Comparison of ENCODE assay signal across 9 mouse cellular contexts in genomic region chr11:118007460-118008143, GRCm38 (mm10). TPM values are rescaled to one million over a fixed set of nuclear protein-coding genes. Genes with fewer than 3 reads are reported as not detected.
DNase-seq lines count a peak whose midpoint lies in the region; ATAC-seq and TF ChIP-seq lines count a peak whose summit lies in the region.
"Had no signal": no experiment of that assay in that cellular context is flagged by ENCODE, and none has a peak within 500 bp of the region (broad histone marks: within the 10 kb centered on the region; RNA-seq: fewer than 3 reads in every experiment).

No protein-coding gene starts in this region.

- no peak overlapping the region for H3K9ac ChIP-seq in heart, postnatal 0 days (replicated peaks; ENCODE audit: low read depth, low read length)
- H3K9ac ChIP-seq: neural tube, embryonic 15.5 days had no signal

- 63% methylated on average over 8 of the region's 8 CpGs for WGBS in heart, postnatal 0 days

- H3K9me3 ChIP-seq in heart, postnatal 0 days (replicated peaks; ENCODE audit: control insufficient read depth, low read length): no peaks in the 10 kb centered on the region
- H3K9me3 ChIP-seq: neural tube, embryonic 15.5 days had no signal

- H3K27me3 ChIP-seq in heart, postnatal 0 days (ENCODE audit: control insufficient read depth, insufficient read depth, low read length): no peaks in the 10 kb centered on the region
- H3K27me3 ChIP-seq: neural tube, embryonic 15.5 days had no signal

- H3K4me2 ChIP-seq in heart, postnatal 0 days (ENCODE audit: low read depth, low read length): no peak overlapping the region
- H3K4me2 ChIP-seq: neural tube, embryonic 15.5 days had no signal

- peaks cover 31% of the 10 kb centered on the region; the same call in 1 of the 2 replicates for H3K4me1 ChIP-seq in heart, postnatal 0 days (ENCODE audit: control insufficient read depth, insufficient read depth)

- intact Hi-C loops in heart, postnatal 14 days (cut with DNase I): no loop called here

- peaks cover 43% of the 10 kb centered on the region for H3K36me3 ChIP-seq in heart, postnatal 0 days (replicated peaks; ENCODE audit: control insufficient read depth, insufficient read depth, low read length)

- no peak for DNase-seq in heart, postnatal 0 days (ENCODE audit: low spot score)
- DNase-seq in heart, postnatal 14 days: no peak
- DNase-seq in ES-CJ7 (ENCODE audit: low read depth, low spot score): peak; percentile 93
- DNase-seq in fat pad, adult 2 months (ENCODE audit: extremely low read depth, low read depth, low spot score): peak; percentile 87
- peak; percentile 55 for DNase-seq in lung, postnatal 25 days (ENCODE audit: low spot score)
- DNase-seq in cerebellum, postnatal 36 days: no peak
- no peak for DNase-seq in frontal cortex, adult 2 months (ENCODE audit: extremely low spot score in 1 of 2, low spot score in 1 of 2)
- DNase-seq in ovary, postnatal 10 days (ENCODE audit: low spot score): no peak

- ATAC-seq in heart, postnatal 0 days (ENCODE audit: insufficient read depth, low read depth): peak; percentile 13; the same call in 1 of the 2 replicates

- no peak for TF ChIP-seq EP300 in heart, postnatal 0 days (IDR thresholded peaks at IDR 0.05; ENCODE audit: low read depth)

- H3K27ac ChIP-seq in heart, postnatal 0 days (ENCODE audit: low read depth): peak overlapping the region; percentile 56; the same call in 1 of the 2 replicates
- H3K27ac ChIP-seq: neural tube, embryonic 15.5 days had no signal

- H3K4me3 ChIP-seq in heart, postnatal 0 days (ENCODE audit: low read depth, low read length): no peak overlapping the region
- H3K4me3 ChIP-seq: neural tube, embryonic 15.5 days had no signal

- no peak for TF ChIP-seq CTCF in heart, postnatal 0 days (IDR thresholded peaks at IDR 0.05; ENCODE audit: low read depth)

RNA-seq across cellular contexts. Expression of gene Pgs1, which starts 21.5 kb away (rescaled TPM):
- 27.2 and 33.0 TPM in 2 replicates for total RNA-seq in heart, postnatal 0 days (2014; rRNA removed; ENCODE audit: low replicate concordance)
- polyA plus RNA-seq in heart, postnatal 0 days (2015; fragmentation: Nextera tagmentation; extraction: Ambion mirVana): 20.3 and 21.8 TPM in 2 replicates
- total RNA-seq in heart, postnatal 14 days (2021): 10 to 100 TPM; 20.5 to 22.3 TPM
- 69.6 and 74.3 TPM in 2 replicates for polyA plus RNA-seq in frontal cortex, adult 2 months (2012; rRNA removed)

RNA-seq across cellular contexts. Expression of gene Socs3, which starts 37.8 kb away (rescaled TPM):
- total RNA-seq in heart, postnatal 0 days (2014; rRNA removed; ENCODE audit: low replicate concordance): 5.7 and 13.1 TPM in 2 replicates
- polyA plus RNA-seq in heart, postnatal 0 days (2015; fragmentation: Nextera tagmentation; extraction: Ambion mirVana): 4.0 and 5.1 TPM in 2 replicates
- 1 to 10 TPM; 4.1 to 5.1 TPM for total RNA-seq in heart, postnatal 14 days (2021)
- 4.5 and 5.8 TPM in 2 replicates for polyA plus RNA-seq in frontal cortex, adult 2 months (2012; rRNA removed)

Comparison
In these comparisons a context has a peak if more than half of its experiments do, and no peak if none do; other contexts are left out.
1. DNase-seq: peak in ES-CJ7 (single experiment), fat pad, adult 2 months (single experiment) and lung, postnatal 25 days (single experiment); none in heart, postnatal 0 days (single experiment), heart, postnatal 14 days (0 of 2), cerebellum, postnatal 36 days (0 of 2), frontal cortex, adult 2 months (0 of 2) and ovary, postnatal 10 days (single experiment).